Mouse (Mus musculus) heart, adult 2 months (tissue): ENCODE data around the gene Ticam1. TPM values are rescaled to one million over a fixed set of nuclear protein-coding genes. Genes with fewer than 3 reads are reported as not detected.
"Not testable (repeated sequence)": the region's sequence is repeated elsewhere in the genome, so short reads cannot be mapped to it uniquely, and the experiment has no call there.

ENCODE experiments used
- DNase-seq, 2 experiments: peaks; one replicate each; pipeline ENCODE4 v3.0.0; 2021
- H3K27ac ChIP-seq: fragments of 200-600 bp; 2 replicates; pipeline ENCODE4 v1.8.1; 2022
- H3K27me3 ChIP-seq: fragments of 200-500 bp; 2 replicates; pipeline ENCODE4 v1.6.1; 2012; ENCODE audit warnings: mild to moderate bottlenecking, low read length, inconsistent platforms, mixed read lengths; ENCODE audit not compliant: control insufficient read depth, insufficient read depth
- H3K36me3 ChIP-seq: fragments of 200-500 bp; 2 replicates; pipeline ENCODE4 v1.6.1; 2012; ENCODE audit warnings: low read length, inconsistent platforms; ENCODE audit not compliant: control insufficient read depth, insufficient read depth
- H3K4me1 ChIP-seq: fragments of 200-500 bp; 2 replicates; pipeline ENCODE4 v1.6.1; 2011; ENCODE audit warnings: low read length; ENCODE audit not compliant: control insufficient read depth, insufficient read depth
- H3K4me3 ChIP-seq: fragments of 200-600 bp; 2 replicates; pipeline ENCODE4 v1.8.1; 2022
- H3K79me2 ChIP-seq: fragments of 200-500 bp; replicated peaks from 2 replicates; pipeline ENCODE4 v1.6.1; 2012; ENCODE audit warnings: mild to moderate bottlenecking, inconsistent platforms, low read length, moderate library complexity, mixed read lengths; ENCODE audit not compliant: control insufficient read depth, insufficient read depth
- H3K9ac ChIP-seq: fragments of 200-500 bp; 2 replicates; pipeline ENCODE4 v1.6.1; 2012; ENCODE audit warnings: low read depth, mild to moderate bottlenecking, control low read depth, inconsistent platforms, low read length, mixed read lengths
- CTCF ChIP-seq: fragments of 200-600 bp; IDR thresholded peaks from 2 replicates; pipeline ENCODE4 v1.8.1; 2022; ENCODE audit warnings: antibody characterized with exemption, mild to moderate bottlenecking, moderate library complexity
- EP300 ChIP-seq: fragments of 200-500 bp; IDR thresholded peaks from 2 replicates; pipeline ENCODE4 v1.6.1; 2011; ENCODE audit warnings: low read depth, low read length, control low read depth; ENCODE audit not compliant: insufficient read depth
- POLR2A ChIP-seq: fragments of 200-500 bp; IDR thresholded peaks from 2 replicates; pipeline ENCODE4 v1.6.1; 2011; ENCODE audit warnings: mild to moderate bottlenecking, low read depth, low read length, control low read depth; ENCODE audit not compliant: insufficient read depth
- WGBS: fragments of 180-500 bp; shearing (Covaris S2); methylation state at CpG from one replicate; pipeline ENCODE4 v1.1.7; 2018; 5-methylcytosine and 5-hydroxymethylcytosine counted together
- intact Hi-C: fragments of 180-260 bp; cut with DNase I; formaldehyde crosslinking; loops from one replicate; pipeline ENCODE4 v1.15.1; 2025
- polyA plus RNA-seq: library from polyadenylated mRNA; depleted of rRNA; stranded (reverse); fragments of >200 nt; gene quantifications from 2 replicates; pipeline ENCODE4 v1.2.3, GENCODE M21; 2012
- total RNA-seq, 2 experiments: library from RNA; stranded (reverse); gene quantifications; 2 replicates each; pipeline ENCODE4 v1.2.3; 2021

Ticam1 gene
- total and polyA plus RNA-seq, 3 experiments = 8.0 to 16.8 (median 8.0) TPM

DNA sequence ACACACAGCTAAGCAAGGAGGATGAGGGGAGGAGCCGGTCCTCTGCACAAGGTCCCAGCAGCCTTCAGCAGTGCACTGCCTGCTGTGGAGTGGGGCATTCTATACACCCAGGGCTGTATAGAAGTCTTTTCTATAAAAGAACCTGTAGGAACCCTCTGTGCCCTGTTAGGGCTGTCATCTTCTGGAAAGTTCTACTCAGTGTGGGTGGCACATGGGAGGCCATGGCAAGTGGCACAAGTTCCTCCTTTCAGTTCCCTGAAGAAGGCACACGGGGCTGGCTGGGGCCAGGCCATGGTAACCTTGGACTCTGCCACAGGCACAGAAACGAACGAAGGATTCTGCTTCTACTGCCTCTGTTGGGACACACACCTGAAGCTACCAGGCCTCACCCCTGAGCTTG, 11.6 kb downstream of the Ticam1 start:
- H3K27me3 ChIP-seq = no peaks in the 10 kb centered on the region
- peaks cover 2% of the 10 kb centered on the region; the same call in 1 of the 2 replicates for H3K79me2 ChIP-seq
- intact Hi-C loops = no loop called here
- DNase-seq = peak in 1 of 2 experiments; percentile 39
- peaks cover 12% of the 10 kb centered on the region for H3K4me1 ChIP-seq
- no peak for TF ChIP-seq EP300
- no peak; the same call in 1 of the 2 replicates for TF ChIP-seq POLR2A
- no peak for TF ChIP-seq CTCF
- WGBS = 70% methylated on average over 4 of the region's 4 CpGs
- peaks cover 5% of the 10 kb centered on the region for H3K36me3 ChIP-seq
- H3K9ac ChIP-seq = no peak overlapping the region
- H3K27ac ChIP-seq = peak overlapping the region; percentile 8; the same call in 1 of the 2 replicates
- no peak overlapping the region for H3K4me3 ChIP-seq

GRCm38 (mm10) chr17:56264020-56264419, 12.6 kb downstream of the Ticam1 start:
- TF ChIP-seq POLR2A = peak; percentile 36; the same call in 1 of the 2 replicates
- TF ChIP-seq CTCF = peak; percentile 84
- peak; percentile 76; the same call in 1 of the 2 replicates for TF ChIP-seq EP300
- WGBS = 16% methylated on average over 8 of the region's 8 CpGs
- peaks cover 19% of the 10 kb centered on the region for H3K4me1 ChIP-seq

DNA sequence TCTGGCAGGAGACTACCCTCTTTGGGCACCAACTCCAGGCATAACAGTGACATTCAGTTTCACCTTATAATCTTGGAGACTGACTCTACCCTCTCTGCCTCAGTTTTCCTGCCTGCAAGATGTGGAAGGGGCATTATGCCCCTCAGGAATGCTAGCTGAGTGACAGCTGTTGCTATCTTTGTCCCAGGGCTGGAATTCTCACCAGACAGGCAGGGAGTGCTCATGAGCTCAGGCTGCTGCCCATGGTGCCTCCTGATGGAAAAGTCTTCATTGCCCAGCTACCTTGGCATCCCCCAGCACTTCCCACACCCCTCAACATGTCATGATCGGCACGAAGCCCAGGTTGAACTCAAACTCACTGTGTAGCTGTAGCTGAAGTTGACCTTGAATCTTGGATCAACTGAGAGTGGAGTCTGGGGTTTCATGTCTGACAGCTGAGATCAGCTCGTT, 13.9 kb downstream of the Ticam1 start:
- Histone ChIP-seq H3K9ac (no peak overlapping the region; the same call in 1 of the 2 replicates), H3K27me3 (no peaks in the 10 kb centered on the region), H3K4me1 (peaks cover 19% of the 10 kb centered on the region), H3K4me3 (no peak overlapping the region), H3K36me3 (peaks cover 12% of the 10 kb centered on the region), H3K27ac (peak overlapping the region; percentile 79), H3K79me2 (peaks cover 4% of the 10 kb centered on the region)
- peak; percentile 61 to 71 for DNase-seq
- 52% methylated on average over 3 of the region's 3 CpGs for WGBS
- intact Hi-C loops = no loop called here
- TF ChIP-seq EP300 = peak; percentile 84
- TF ChIP-seq POLR2A = no peak

More at GRCm38 (mm10) chr17:56264020-56264419, 12.6 kb downstream of the Ticam1 start:
- peak overlapping the region; percentile 1; the same call in 1 of the 2 replicates for H3K27ac ChIP-seq
- DNase-seq = peak; percentile 78 to 79
- intact Hi-C loops = no loop called here
- peaks cover 4% of the 10 kb centered on the region for H3K79me2 ChIP-seq
- no peak overlapping the region for H3K4me3 ChIP-seq
- no peak overlapping the region for H3K9ac ChIP-seq
- no peaks in the 10 kb centered on the region for H3K27me3 ChIP-seq
- H3K36me3 ChIP-seq = peaks cover 10% of the 10 kb centered on the region

DNA sequence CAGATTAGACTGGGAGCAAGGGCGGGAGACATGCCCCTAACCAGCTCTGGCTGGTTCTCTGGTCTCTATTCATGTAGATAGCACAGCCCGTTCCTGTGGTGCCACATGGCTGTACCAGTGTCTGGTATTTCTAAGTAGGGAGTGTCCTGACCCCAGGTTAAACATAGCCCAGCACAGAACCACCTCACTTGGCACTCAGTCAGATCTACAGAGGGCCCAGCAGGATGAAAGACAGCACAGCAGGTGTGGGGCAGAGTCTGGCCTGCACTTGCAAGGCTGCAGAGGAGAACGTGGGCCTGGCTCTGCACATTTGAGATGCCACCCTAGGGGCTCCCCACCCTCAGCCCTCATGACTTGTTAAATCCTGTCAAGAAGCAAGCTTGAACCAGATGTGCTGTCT, 15.4 kb downstream of the Ticam1 start:
- WGBS = 48% methylated on average over 3 of the region's 3 CpGs
- H3K36me3 ChIP-seq = peaks cover 12% of the 10 kb centered on the region

DNA sequence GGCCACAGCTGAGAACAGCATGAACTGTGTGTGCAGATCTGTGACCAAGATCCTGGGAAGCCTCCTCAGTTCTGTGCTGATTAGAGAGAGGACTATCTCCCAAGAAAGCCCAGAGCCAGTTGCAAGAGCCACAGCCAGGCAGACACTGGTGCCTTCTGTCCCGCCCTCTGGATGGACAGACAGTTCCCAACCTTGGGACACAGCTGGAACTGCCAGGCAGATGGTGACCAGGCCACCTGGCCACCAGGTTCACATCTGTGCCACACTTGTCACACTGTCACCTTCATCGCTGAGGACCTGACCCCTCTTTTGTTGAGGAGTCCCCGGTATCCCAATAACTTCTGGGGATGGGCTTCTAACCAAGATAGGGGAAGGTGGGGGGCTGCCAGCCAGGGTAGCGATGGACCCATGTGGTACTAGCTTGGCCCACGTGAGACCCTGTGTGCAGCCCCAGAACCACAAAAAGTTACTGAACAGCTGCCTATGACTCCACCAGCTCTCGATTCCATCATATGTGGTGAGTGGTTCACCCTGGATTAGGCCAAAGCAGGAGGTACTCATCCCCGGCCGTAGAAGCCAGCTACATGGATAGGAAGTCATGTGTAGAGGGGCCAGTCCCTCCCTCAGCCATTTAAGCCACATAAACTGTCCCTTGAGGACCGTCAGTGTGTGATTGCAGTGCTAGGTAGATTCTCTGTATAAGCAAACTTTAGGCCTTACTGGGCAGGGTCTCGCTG, 17.1 kb downstream of the Ticam1 start:
- WGBS = 59% methylated on average over 10 of the region's 10 CpGs
- Histone ChIP-seq H3K4me3 (peak overlapping the region; percentile 80), H3K4me1 (peaks cover 17% of the 10 kb centered on the region), H3K9ac (peak overlapping the region; percentile 51), H3K27me3 (no peaks in the 10 kb centered on the region), H3K36me3 (peaks cover 12% of the 10 kb centered on the region), H3K79me2 (peaks cover 4% of the 10 kb centered on the region), H3K27ac (peak overlapping the region; percentile 79)
- intact Hi-C loops = loop anchor here (2.0 to 10.0 kb wide), 2 partner anchors 29 to 305 kb away; partner anchors contain the start of genes Ebi3 and Yju2
- DNase-seq = no peak
- TF ChIP-seq POLR2A = no peak
- no peak for TF ChIP-seq EP300
- no peak for TF ChIP-seq CTCF

More for the DNA sequence above, 15.4 kb downstream of the Ticam1 start:
- TF ChIP-seq CTCF (no peak), EP300 (peak; percentile 99), POLR2A (peak; percentile 55; the same call in 1 of the 2 replicates)
- Histone ChIP-seq H3K27ac (peak overlapping the region; percentile 79), H3K4me1 (peaks cover 19% of the 10 kb centered on the region), H3K79me2 (peaks cover 4% of the 10 kb centered on the region), H3K4me3 (no peak overlapping the region), H3K9ac (no peak overlapping the region; the same call in 1 of the 2 replicates), H3K27me3 (no peaks in the 10 kb centered on the region)
- DNase-seq = peak; percentile 42 to 76
- intact Hi-C loops = loop anchor here (2.0 kb wide), 1 partner anchor 28 kb away; no protein-coding TSS in a partner anchor

DNA sequence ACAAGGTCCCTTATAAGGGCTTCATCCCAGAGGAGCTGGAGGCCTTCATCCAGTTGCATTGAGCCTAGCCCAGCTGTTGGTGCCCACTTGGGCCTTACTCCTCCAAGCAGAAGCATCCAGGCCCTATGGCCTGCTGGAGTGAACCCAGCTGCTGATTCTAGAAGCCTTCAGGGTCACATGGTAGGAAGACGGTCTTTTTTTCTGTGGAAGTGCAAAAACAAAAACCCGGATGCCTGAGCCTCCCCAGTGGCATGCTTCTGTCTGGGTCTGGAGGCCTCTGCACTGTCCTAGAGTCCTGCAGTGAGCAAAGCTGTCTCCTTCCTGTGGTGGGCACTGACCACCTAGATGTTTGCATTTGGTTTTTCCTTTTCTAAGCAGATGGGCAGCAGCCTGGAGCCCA, 17.8 kb downstream of the Ticam1 start:
- WGBS = 10% methylated on average over 2 of the region's 2 CpGs
- peak overlapping the region; percentile 79; the same call in 1 of the 2 replicates for H3K27ac ChIP-seq
- H3K36me3 ChIP-seq = peaks cover 12% of the 10 kb centered on the region
- H3K27me3 ChIP-seq, H3K79me2 ChIP-seq, DNase-seq: not testable (repeated sequence)
- H3K4me3 ChIP-seq = peak overlapping the region; percentile 80
- peaks cover 17% of the 10 kb centered on the region for H3K4me1 ChIP-seq
- peak overlapping the region; percentile 4 for H3K9ac ChIP-seq
- intact Hi-C loops = loop anchor here (10.0 kb wide), 1 partner anchor 304 kb away; the partner anchor contains the start of genes Ebi3 and Yju2
